Mouse (Mus musculus): ENCODE results near the gene Gm20388. TPM values are rescaled to one million over a fixed set of nuclear protein-coding genes. Genes with fewer than 3 reads are reported as not detected.

Gm20388 gene
- polyA plus RNA-seq, 1 experiment from 2014 or later = not detected

DNA sequence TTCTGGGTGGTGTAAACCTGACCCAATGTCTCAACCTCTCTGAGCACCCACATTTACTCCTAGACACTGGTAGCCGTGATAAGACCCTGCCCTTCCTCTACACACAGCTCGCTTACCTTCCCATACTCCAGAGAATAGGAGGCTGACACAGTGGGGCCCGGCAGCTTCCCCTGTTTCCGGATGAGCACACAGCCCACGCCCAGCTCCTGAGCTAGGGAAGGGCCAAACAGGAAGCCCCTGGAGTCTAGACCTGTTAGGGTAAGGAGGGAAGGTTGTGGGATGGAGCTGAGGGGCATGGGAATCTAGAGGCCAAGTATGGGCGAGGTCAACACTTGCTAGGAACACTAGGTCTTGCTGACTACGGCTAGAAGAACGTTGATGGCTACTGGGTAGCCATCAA lies 2664.6 kb downstream of the Gm20388 start:
- WGBS = 48% methylated on average over 8 of the region's 8 CpGs
- no peak for ATAC-seq (ENCODE audit: low FRiP score, low TSS enrichment)
- no peaks in the 10 kb centered on the region for H3K27me3 ChIP-seq (ENCODE audit: control insufficient read depth, insufficient read depth, low read length)
- H3K9ac ChIP-seq (ENCODE audit: low read depth, low read length) = peak overlapping the region; percentile 69
- peak overlapping the region; percentile 47; the same call in 1 of the 2 replicates for H3K27ac ChIP-seq (ENCODE audit: low read depth, low read length)
- peaks cover 40% of the 10 kb centered on the region for H3K36me3 ChIP-seq (ENCODE audit: control insufficient read depth, insufficient read depth, low read length)
- peak overlapping the region; percentile 70 for H3K4me2 ChIP-seq (replicated peaks; ENCODE audit: low read depth, low read length)
- H3K4me3 ChIP-seq (ENCODE audit: low read length) = peak overlapping the region; percentile 58; the same call in 1 of the 2 replicates
- H3K4me1 ChIP-seq (ENCODE audit: control insufficient read depth, insufficient read depth, low read length) = peaks cover 29% of the 10 kb centered on the region
- H3K9me3 ChIP-seq (ENCODE audit: control insufficient read depth, low read length) = no peaks in the 10 kb centered on the region

DNA sequence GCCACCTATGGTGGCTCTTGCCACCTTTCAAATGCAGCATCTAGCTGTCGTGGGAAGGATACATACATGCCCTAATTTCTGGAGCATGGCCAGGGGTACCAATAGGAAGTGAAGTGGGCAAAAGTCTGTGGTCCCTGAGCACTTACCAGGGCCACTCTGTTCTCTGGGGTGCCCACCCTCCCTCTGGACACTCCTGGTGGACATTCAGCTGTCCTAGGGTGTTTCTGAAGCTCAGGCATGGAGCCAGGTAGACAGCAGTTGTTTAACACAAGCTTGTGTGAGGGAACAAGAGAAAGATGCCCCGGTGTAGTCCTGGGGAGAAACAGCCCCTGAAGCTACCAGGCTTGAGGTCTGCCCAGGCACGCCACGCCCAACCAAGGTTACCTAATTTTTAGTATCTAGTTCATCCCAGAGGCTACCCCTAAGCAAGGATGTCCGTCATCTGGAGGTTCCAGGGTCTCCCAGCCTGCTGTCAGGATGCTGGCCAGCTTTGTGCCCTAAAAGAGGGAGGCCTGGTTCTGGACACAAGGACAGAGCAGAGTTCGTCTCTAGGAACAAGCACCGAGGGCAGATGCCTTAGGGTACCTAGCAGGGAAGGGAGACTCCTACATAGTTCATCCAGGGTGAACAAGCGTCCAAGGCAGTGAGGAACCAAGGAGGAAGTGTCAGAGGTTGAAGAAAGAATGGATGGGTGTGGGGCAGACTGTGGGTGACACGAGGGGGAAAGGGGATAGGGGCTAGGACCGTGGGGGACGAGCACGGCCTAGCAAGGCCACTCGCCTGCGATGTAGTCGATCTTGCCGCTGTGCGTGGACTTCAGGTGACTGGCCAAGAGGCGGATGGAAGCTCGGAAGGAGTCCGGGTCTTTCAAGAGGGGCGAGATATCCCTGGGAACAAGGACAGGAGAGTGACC lies 2665.3 kb downstream of the Gm20388 start:
- H3K36me3 ChIP-seq (ENCODE audit: control insufficient read depth, insufficient read depth, low read length) = peaks cover 33% of the 10 kb centered on the region
- H3K9me3 ChIP-seq (ENCODE audit: control insufficient read depth, low read length) = no peaks in the 10 kb centered on the region
- no peak for ATAC-seq (ENCODE audit: low FRiP score, low TSS enrichment)
- peak overlapping the region; percentile 58 for H3K4me3 ChIP-seq (ENCODE audit: low read length)
- WGBS = 18% methylated on average over 21 of the region's 21 CpGs
- no peaks in the 10 kb centered on the region for H3K27me3 ChIP-seq (ENCODE audit: control insufficient read depth, insufficient read depth, low read length)
- peak overlapping the region; percentile 47; the same call in 1 of the 2 replicates for H3K27ac ChIP-seq (ENCODE audit: low read depth, low read length)
- H3K9ac ChIP-seq (ENCODE audit: low read depth, low read length) = peak overlapping the region; percentile 69
- peak overlapping the region; percentile 70 for H3K4me2 ChIP-seq (replicated peaks; ENCODE audit: low read depth, low read length)
- H3K4me1 ChIP-seq (ENCODE audit: control insufficient read depth, insufficient read depth, low read length) = peaks cover 29% of the 10 kb centered on the region

DNA sequence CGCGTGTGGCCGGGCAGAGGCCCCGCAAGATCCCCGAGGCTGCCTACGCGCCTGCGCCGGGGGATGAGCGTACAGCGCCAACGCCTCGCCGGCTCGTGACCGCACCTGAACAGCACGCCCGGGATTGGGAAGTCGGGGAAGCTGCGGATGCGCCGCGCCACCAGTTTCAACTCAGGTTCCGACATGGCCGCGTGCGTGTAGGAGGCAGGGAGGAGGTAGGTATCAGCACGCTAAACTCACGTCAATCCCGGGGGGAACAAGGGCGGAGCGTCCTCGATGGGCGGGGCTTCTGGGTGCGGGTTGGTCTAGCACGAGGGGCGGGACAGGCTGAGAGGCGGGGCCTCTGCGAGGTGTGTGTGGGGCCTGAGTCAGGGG lies 2666.0 kb downstream of the Gm20388 start, which contains the start of gene Aprt:
Aprt (minus strand) TSS at position 262 of the 375 bp plus-strand sequence.
- WGBS = under 1% methylated on average over 39 of the region's 39 CpGs
- ATAC-seq (ENCODE audit: low FRiP score, low TSS enrichment) = peak; percentile 87
- peaks cover 29% of the 10 kb centered on the region for H3K4me1 ChIP-seq (ENCODE audit: control insufficient read depth, insufficient read depth, low read length)

DNA sequence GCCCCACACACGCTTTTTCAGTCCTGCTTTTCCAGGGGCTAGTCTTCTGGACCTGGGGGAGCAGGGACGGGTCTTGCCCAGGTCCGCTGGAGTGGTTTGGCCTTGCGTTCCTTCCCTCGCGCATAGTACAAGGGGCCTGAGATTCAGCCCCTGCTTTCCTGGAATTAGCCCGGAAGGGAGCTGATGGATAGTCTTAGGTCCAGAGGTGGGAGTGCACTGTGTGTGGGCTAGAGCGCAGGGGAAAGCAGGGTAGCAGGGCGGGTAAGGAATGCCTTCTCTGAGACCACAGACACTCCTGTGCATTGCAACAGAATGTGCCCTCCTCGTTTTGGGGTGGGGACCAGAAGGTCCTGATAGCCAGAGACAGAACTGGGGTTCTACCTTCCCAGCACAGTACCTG lies 2666.5 kb downstream of the Gm20388 start:
- no peak overlapping the region for H3K9ac ChIP-seq (ENCODE audit: low read depth, low read length)
- 22% methylated on average over 10 of the region's 10 CpGs for WGBS
- H3K4me2 ChIP-seq (replicated peaks; ENCODE audit: low read depth, low read length) = peak overlapping the region; percentile 70
- peak; percentile 50 for ATAC-seq (ENCODE audit: low FRiP score, low TSS enrichment)
- peak overlapping the region; percentile 58; the same call in 1 of the 2 replicates for H3K4me3 ChIP-seq (ENCODE audit: low read length)
- H3K27me3 ChIP-seq (ENCODE audit: control insufficient read depth, insufficient read depth, low read length) = no peaks in the 10 kb centered on the region
- peaks cover 21% of the 10 kb centered on the region for H3K36me3 ChIP-seq (ENCODE audit: control insufficient read depth, insufficient read depth, low read length)
- H3K4me1 ChIP-seq (ENCODE audit: control insufficient read depth, insufficient read depth, low read length) = peaks cover 29% of the 10 kb centered on the region
- H3K9me3 ChIP-seq (ENCODE audit: control insufficient read depth, low read length) = no peaks in the 10 kb centered on the region
- peak overlapping the region; percentile 42; the same call in 1 of the 2 replicates for H3K27ac ChIP-seq (ENCODE audit: low read depth, low read length)

More for the DNA sequence above, 2666.0 kb downstream of the Gm20388 start, which contains the start of gene Aprt:
- Histone ChIP-seq H3K27me3 (ENCODE audit: control insufficient read depth, insufficient read depth, low read length) (no peaks in the 10 kb centered on the region), H3K27ac (ENCODE audit: low read depth, low read length) (peak within 1 kb of the TSS; percentile 42; the same call in 1 of the 2 replicates), H3K9ac (ENCODE audit: low read depth, low read length) (peak within 1 kb of the TSS; percentile 69), H3K4me3 (ENCODE audit: low read length) (peak within 1 kb of the TSS; percentile 58), H3K9me3 (ENCODE audit: control insufficient read depth, low read length) (no peaks in the 10 kb centered on the region), H3K36me3 (ENCODE audit: control insufficient read depth, insufficient read depth, low read length) (peaks cover 26% of the 10 kb centered on the region), H3K4me2 (replicated peaks; ENCODE audit: low read depth, low read length) (peak within 1 kb of the TSS; percentile 70)

DNA sequence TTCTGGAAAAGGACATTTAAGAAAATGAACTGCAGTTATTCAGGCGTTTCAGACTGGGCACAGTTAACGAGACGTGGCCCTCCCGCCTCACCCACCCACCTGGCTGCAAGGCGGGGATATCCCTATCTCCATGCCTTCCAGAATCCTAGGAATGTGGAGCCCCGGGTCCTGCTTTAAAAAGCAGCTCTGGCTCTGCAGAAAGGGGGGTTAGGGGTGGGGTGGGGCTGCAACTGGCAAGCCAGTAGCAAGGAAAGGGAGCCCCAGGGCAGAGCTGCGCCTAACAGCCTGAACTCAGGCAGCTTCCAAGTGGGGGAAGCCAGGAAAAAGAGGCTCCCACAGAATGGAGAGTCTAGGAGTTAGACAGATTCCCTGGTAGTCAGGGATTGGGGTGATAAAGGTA lies 2668.6 kb downstream of the Gm20388 start:
- Histone ChIP-seq H3K4me3 (ENCODE audit: low read length) (no peak overlapping the region), H3K4me1 (ENCODE audit: control insufficient read depth, insufficient read depth, low read length) (peaks cover 29% of the 10 kb centered on the region), H3K27me3 (ENCODE audit: control insufficient read depth, insufficient read depth, low read length) (no peaks in the 10 kb centered on the region), H3K27ac (ENCODE audit: low read depth, low read length) (no peak overlapping the region), H3K36me3 (ENCODE audit: control insufficient read depth, insufficient read depth, low read length) (peaks cover 4% of the 10 kb centered on the region; the same call in 1 of the 2 replicates), H3K9ac (ENCODE audit: low read depth, low read length) (no peak overlapping the region), H3K9me3 (ENCODE audit: control insufficient read depth, low read length) (no peaks in the 10 kb centered on the region), H3K4me2 (replicated peaks; ENCODE audit: low read depth, low read length) (no peak overlapping the region)
- WGBS = 24% methylated on average over 7 of the region's 7 CpGs
- ATAC-seq (ENCODE audit: low FRiP score, low TSS enrichment) = no peak

DNA sequence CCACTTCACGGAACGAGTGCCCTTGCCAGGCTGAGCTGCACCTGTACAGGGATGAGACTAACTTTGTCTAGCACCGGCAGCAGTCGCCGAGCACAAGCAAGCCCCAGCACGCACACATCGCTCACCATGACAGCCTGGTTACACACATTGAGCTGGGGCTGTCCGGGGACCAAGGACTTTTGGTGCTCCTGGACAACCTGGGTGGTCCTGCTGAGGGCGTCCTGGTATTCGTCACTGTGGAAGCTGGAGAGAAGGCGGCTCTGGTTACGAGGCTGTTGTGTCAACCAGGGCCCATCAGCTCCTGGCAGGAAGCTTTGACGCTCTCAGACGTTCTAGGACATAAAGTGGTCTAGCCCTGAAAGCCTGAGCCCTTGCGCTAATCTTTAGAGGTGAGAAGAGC lies 2670.3 kb downstream of the Gm20388 start:
- Histone ChIP-seq H3K4me2 (replicated peaks; ENCODE audit: low read depth, low read length) (no peak overlapping the region), H3K27ac (ENCODE audit: low read depth, low read length) (no peak overlapping the region), H3K9ac (ENCODE audit: low read depth, low read length) (no peak overlapping the region), H3K4me1 (ENCODE audit: control insufficient read depth, insufficient read depth, low read length) (peaks cover 12% of the 10 kb centered on the region), H3K36me3 (ENCODE audit: control insufficient read depth, insufficient read depth, low read length) (no peaks in the 10 kb centered on the region), H3K4me3 (ENCODE audit: low read length) (no peak overlapping the region), H3K27me3 (ENCODE audit: control insufficient read depth, insufficient read depth, low read length) (no peaks in the 10 kb centered on the region), H3K9me3 (ENCODE audit: control insufficient read depth, low read length) (no peaks in the 10 kb centered on the region)
- 46% methylated on average over 15 of the region's 15 CpGs for WGBS
- ATAC-seq (ENCODE audit: low FRiP score, low TSS enrichment) = no peak

DNA sequence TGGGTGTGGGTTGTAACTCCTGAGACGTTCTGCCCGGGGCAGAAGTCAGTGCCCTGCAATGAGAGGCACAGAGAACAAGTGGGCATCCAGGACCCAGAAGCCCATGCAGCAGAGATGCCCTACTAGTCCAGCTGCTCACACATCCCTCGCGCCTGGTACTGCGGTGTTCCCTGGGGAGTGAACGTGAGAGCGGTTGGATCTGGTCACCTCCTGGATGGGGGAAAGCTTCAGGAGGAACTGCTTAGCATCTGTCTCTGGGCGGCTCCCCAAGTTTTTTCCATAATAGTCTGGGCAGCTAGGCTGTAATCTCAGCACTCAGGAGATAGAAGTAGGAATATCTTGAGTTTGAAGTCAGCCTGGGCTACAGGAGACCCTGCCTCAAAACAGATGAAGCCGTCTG lies 2674.3 kb downstream of the Gm20388 start:
- Histone ChIP-seq H3K36me3 (ENCODE audit: control insufficient read depth, insufficient read depth, low read length) (no peaks in the 10 kb centered on the region), H3K4me2 (replicated peaks; ENCODE audit: low read depth, low read length) (no peak overlapping the region), H3K27me3 (ENCODE audit: control insufficient read depth, insufficient read depth, low read length) (no peaks in the 10 kb centered on the region), H3K9ac (ENCODE audit: low read depth, low read length) (no peak overlapping the region), H3K27ac (ENCODE audit: low read depth, low read length) (no peak overlapping the region), H3K4me3 (ENCODE audit: low read length) (no peak overlapping the region), H3K4me1 (ENCODE audit: control insufficient read depth, insufficient read depth, low read length) (no peaks in the 10 kb centered on the region; the same call in 1 of the 2 replicates), H3K9me3 (ENCODE audit: control insufficient read depth, low read length) (no peaks in the 10 kb centered on the region)
- WGBS = 84% methylated on average over 9 of the region's 9 CpGs
- ATAC-seq (ENCODE audit: low FRiP score, low TSS enrichment) = no peak

DNA sequence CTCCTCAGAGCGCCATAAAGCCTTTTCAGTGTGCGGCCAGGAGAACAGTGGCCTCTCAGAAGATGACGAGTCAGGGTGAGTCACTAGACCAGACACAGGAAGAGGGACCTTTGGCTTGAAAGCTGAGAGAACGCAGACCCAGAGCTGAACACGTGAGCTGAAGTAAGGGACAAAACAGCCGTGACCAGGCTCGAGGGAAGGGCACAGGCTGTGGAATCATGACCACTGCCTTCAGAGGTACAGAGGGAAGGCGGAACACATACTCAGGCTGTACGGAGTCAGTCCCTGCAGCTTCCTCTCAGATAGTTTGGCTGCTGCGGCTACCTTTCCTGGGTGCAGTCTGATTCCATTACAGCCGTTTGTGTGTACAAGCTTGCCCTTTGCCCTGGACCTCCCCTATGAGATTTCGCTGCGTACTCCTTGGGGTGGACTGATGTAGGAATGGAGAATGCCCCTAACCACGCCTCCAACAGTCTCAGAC lies 2674.8 kb downstream of the Gm20388 start:
- Histone ChIP-seq H3K27ac (ENCODE audit: low read depth, low read length) (peak overlapping the region; percentile 37; the same call in 1 of the 2 replicates), H3K4me2 (replicated peaks; ENCODE audit: low read depth, low read length) (no peak overlapping the region), H3K36me3 (ENCODE audit: control insufficient read depth, insufficient read depth, low read length) (no peaks in the 10 kb centered on the region), H3K4me3 (ENCODE audit: low read length) (no peak overlapping the region), H3K9ac (ENCODE audit: low read depth, low read length) (no peak overlapping the region), H3K27me3 (ENCODE audit: control insufficient read depth, insufficient read depth, low read length) (no peaks in the 10 kb centered on the region), H3K9me3 (ENCODE audit: control insufficient read depth, low read length) (no peaks in the 10 kb centered on the region), H3K4me1 (ENCODE audit: control insufficient read depth, insufficient read depth, low read length) (no peaks in the 10 kb centered on the region)
- 39% methylated on average over 14 of the region's 14 CpGs for WGBS
- no peak for ATAC-seq (ENCODE audit: low FRiP score, low TSS enrichment)

DNA sequence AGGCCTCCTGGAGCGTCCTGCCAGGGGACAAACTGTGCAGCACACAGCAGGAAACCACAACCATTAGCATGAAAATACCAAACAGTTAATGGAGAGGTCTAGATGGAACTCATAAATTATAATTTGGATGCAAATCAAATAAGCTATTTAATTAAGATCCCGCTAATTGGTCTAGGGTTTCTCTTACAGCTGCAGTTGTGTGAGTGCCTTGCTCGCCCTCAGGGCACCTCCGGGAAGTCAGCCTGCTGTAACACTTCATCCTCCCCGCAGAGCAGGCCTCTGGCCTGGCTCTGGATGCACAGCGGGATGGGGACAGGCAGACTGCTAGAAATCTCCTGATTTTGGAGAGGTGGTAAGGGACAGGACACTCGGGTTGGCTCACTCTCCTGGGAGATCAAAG lies 2675.5 kb downstream of the Gm20388 start:
- Histone ChIP-seq H3K27ac (ENCODE audit: low read depth, low read length) (no peak overlapping the region), H3K4me1 (ENCODE audit: control insufficient read depth, insufficient read depth, low read length) (no peaks in the 10 kb centered on the region), H3K9me3 (ENCODE audit: control insufficient read depth, low read length) (no peaks in the 10 kb centered on the region), H3K4me3 (ENCODE audit: low read length) (no peak overlapping the region), H3K4me2 (replicated peaks; ENCODE audit: low read depth, low read length) (no peak overlapping the region), H3K9ac (ENCODE audit: low read depth, low read length) (no peak overlapping the region; the same call in 1 of the 2 replicates), H3K36me3 (ENCODE audit: control insufficient read depth, insufficient read depth, low read length) (no peaks in the 10 kb centered on the region), H3K27me3 (ENCODE audit: control insufficient read depth, insufficient read depth, low read length) (no peaks in the 10 kb centered on the region)
- no peak for ATAC-seq (ENCODE audit: low FRiP score, low TSS enrichment)
- 53% methylated on average over 7 of the region's 7 CpGs for WGBS
